Mouse (Mus musculus) C2C12 (cell line): ENCODE results near the gene Large1. TPM values are rescaled to one million over a fixed set of nuclear protein-coding genes. Genes with fewer than 3 reads are reported as not detected.

ENCODE experiments used
- H3K27me3 ChIP-seq: one replicate; pipeline ENCODE4 v1.6.1; 2011; ENCODE audit not compliant: control insufficient read depth, insufficient read depth, insufficient read length
- H3K36me3 ChIP-seq: one replicate; pipeline ENCODE4 v1.6.1; 2011; ENCODE audit not compliant: control insufficient read depth, insufficient read depth
- H3K4me3 ChIP-seq: one replicate; pipeline ENCODE4 v1.5.1; 2011; ENCODE audit warnings: mild to moderate bottlenecking, control low read depth; ENCODE audit not compliant: poor library complexity, insufficient read depth, severe bottlenecking
- H3K79me2 ChIP-seq: one replicate; pipeline ENCODE4 v1.6.1; 2011; ENCODE audit not compliant: control insufficient read depth, insufficient read depth
- H3K79me3 ChIP-seq: one replicate; pipeline ENCODE4 v1.6.1; 2011; ENCODE audit warnings: low read depth, control low read depth
- H3ac ChIP-seq: one replicate; pipeline ENCODE3; 2011; ENCODE audit warnings: low read depth; ENCODE audit not compliant: control insufficient read depth, insufficient read length
- CEBPB ChIP-seq: IDR thresholded peaks from one replicate; pipeline ENCODE4 v1.6.1; 2011; ENCODE audit warnings: low read depth, mild to moderate bottlenecking, control low read depth, moderate library complexity
- CTCF ChIP-seq: IDR thresholded peaks from one replicate; pipeline ENCODE4 v1.5.1; 2011; ENCODE audit not compliant: control insufficient read depth, insufficient read depth, insufficient read length
- FOSL1 ChIP-seq: IDR thresholded peaks from one replicate; pipeline ENCODE4 v1.8.0; 2011; ENCODE audit warnings: mild to moderate bottlenecking, low read length; ENCODE audit not compliant: poor library complexity, insufficient read depth, severe bottlenecking
- MAX ChIP-seq: IDR thresholded peaks from one replicate; pipeline ENCODE4 v1.6.1; 2011; ENCODE audit warnings: mild to moderate bottlenecking, control low read depth
- MYOD1 ChIP-seq: IDR thresholded peaks from one replicate; pipeline ENCODE4 v1.6.1; 2011; ENCODE audit warnings: low read depth; ENCODE audit not compliant: control insufficient read depth, insufficient read length
- MYOG ChIP-seq: IDR thresholded peaks from one replicate; pipeline ENCODE4 v1.6.1; 2011; ENCODE audit not compliant: control insufficient read depth, insufficient read length; ENCODE audit errors: extremely low read depth
- USF1 ChIP-seq: IDR thresholded peaks from one replicate; pipeline ENCODE4 v1.6.1; 2011; ENCODE audit warnings: low read depth, mild to moderate bottlenecking, control low read depth, moderate library complexity
- polyA plus RNA-seq: library from polyadenylated mRNA; unstranded; fragments of >200 nt; fragmentation: generic; extraction: Trizol; gene quantifications from one replicate; pipeline ENCODE4 v1.2.1, GENCODE M21; 2012; ENCODE audit warnings: missing spikeins

Gene Large1
- polyA plus RNA-seq, 1 experiment, result 9.5 TPM

GRCm38 (mm10) chr8:73188684-73189083, 164.7 kb downstream of the Large1 start:
- no peaks in the 10 kb centered on the region for H3K79me2 ChIP-seq
- no peak overlapping the region for H3ac ChIP-seq
- H3K79me3 ChIP-seq, result no peaks in the 10 kb centered on the region
- no peaks in the 10 kb centered on the region for H3K27me3 ChIP-seq
- no peak overlapping the region for H3K4me3 ChIP-seq
- no peaks in the 10 kb centered on the region for H3K36me3 ChIP-seq
- TF ChIP-seq CEBPB (no peak), MYOG (no peak), CTCF (no peak), FOSL1 (no peak), MAX (no peak), USF1 (no peak), MYOD1 (no peak)

GRCm38 (mm10) chr8:73187381-73187780, 166.0 kb downstream of the Large1 start:
- Histone ChIP-seq H3K4me3 (no peak overlapping the region), H3K79me3 (no peaks in the 10 kb centered on the region), H3K79me2 (no peaks in the 10 kb centered on the region), H3K27me3 (no peaks in the 10 kb centered on the region), H3K36me3 (no peaks in the 10 kb centered on the region), H3ac (no peak overlapping the region)
- TF ChIP-seq CEBPB (no peak), MYOG (no peak), CTCF (no peak), USF1 (no peak), MAX (no peak), FOSL1 (no peak)

GRCm38 (mm10) chr8:73178434-73178833, 174.9 kb downstream of the Large1 start:
- no peaks in the 10 kb centered on the region for H3K27me3 ChIP-seq
- H3K79me3 ChIP-seq, result no peaks in the 10 kb centered on the region
- H3ac ChIP-seq, result no peak overlapping the region
- H3K36me3 ChIP-seq, result no peaks in the 10 kb centered on the region
- H3K79me2 ChIP-seq, result no peaks in the 10 kb centered on the region
- TF ChIP-seq MAX (no peak), MYOD1 (no peak), USF1 (no peak), MYOG (no peak), FOSL1 (no peak), CEBPB (no peak), CTCF (no peak)
- no peak overlapping the region for H3K4me3 ChIP-seq

- no peak overlapping the region for H3K4me3 ChIP-seq
- no peaks in the 10 kb centered on the region for H3K79me3 ChIP-seq
- H3K79me2 ChIP-seq, result no peaks in the 10 kb centered on the region
- H3K36me3 ChIP-seq, result no peaks in the 10 kb centered on the region
- H3ac ChIP-seq, result no peak overlapping the region
- TF ChIP-seq CTCF (no peak), FOSL1 (no peak), MAX (no peak), MYOD1 (no peak), MYOG (no peak), USF1 (no peak), CEBPB (no peak)
- no peaks in the 10 kb centered on the region for H3K27me3 ChIP-seq
Observed at GRCm38 (mm10) chr8:73172661-73173060, 180.7 kb downstream of the Large1 start.

GRCm38 (mm10) chr8:73161994-73162393, 191.3 kb downstream of the Large1 start:
- Histone ChIP-seq H3K4me3 (no peak overlapping the region), H3K79me3 (no peaks in the 10 kb centered on the region), H3K36me3 (no peaks in the 10 kb centered on the region), H3K79me2 (no peaks in the 10 kb centered on the region), H3K27me3 (no peaks in the 10 kb centered on the region), H3ac (no peak overlapping the region)
- TF ChIP-seq CEBPB (no peak), MYOD1 (no peak), MYOG (no peak), FOSL1 (no peak), USF1 (no peak), MAX (no peak), CTCF (no peak)

GRCm38 (mm10) chr8:73161564-73161963, 191.8 kb downstream of the Large1 start:
- Histone ChIP-seq H3K79me2 (no peaks in the 10 kb centered on the region), H3K4me3 (no peak overlapping the region)

More at GRCm38 (mm10) chr8:73161564-73161963, 191.8 kb downstream of the Large1 start:
- Histone ChIP-seq H3ac (no peak overlapping the region), H3K36me3 (no peaks in the 10 kb centered on the region), H3K27me3 (no peaks in the 10 kb centered on the region), H3K79me3 (no peaks in the 10 kb centered on the region)
- TF ChIP-seq MAX (no peak), FOSL1 (no peak), CTCF (no peak), USF1 (no peak), MYOD1 (no peak), CEBPB (no peak), MYOG (no peak)
